Mouse (Mus musculus): ENCODE measurements around the gene Dusp11.
"Not testable (repeated sequence)": the region's sequence is repeated elsewhere in the genome, so short reads cannot be mapped to it uniquely, and the experiment has no call there.

Gene Dusp11

GRCm38 (mm10) chr6:85961101-85962091 is at the start of gene Dusp11:
Dusp11 (minus strand) TSS chr6:85961667.
- peak; percentile 95 to 96 for DNase-seq

GRCm38 (mm10) chr6:86009980-86010379 is 48.5 kb upstream of the Dusp11 start:
- DNase-seq: peak; percentile 65 to 74

GRCm38 (mm10) chr6:86004271-86005148 is 43.0 kb upstream of the Dusp11 start:
- DNase-seq: peak; percentile 84 to 89

- DNase-seq: peak; percentile 21 to 23
These were observed 42.0 kb upstream of the Dusp11 start for GRCm38 (mm10) chr6:86003405-86003925.

GRCm38 (mm10) chr6:85990774-85991173 is 29.3 kb upstream of the Dusp11 start:
- DNase-seq: not testable (repeated sequence)

- not testable (repeated sequence) for DNase-seq
These were observed 28.1 kb upstream of the Dusp11 start for GRCm38 (mm10) chr6:85989570-85989969.

- no peak for DNase-seq
These were observed 22.9 kb upstream of the Dusp11 start for GRCm38 (mm10) chr6:85984351-85984750.

GRCm38 (mm10) chr6:85978736-85979135 is 17.3 kb upstream of the Dusp11 start:
- DNase-seq: not testable (repeated sequence)

- no peak for DNase-seq
These were observed 14.8 kb upstream of the Dusp11 start for GRCm38 (mm10) chr6:85976242-85976641.

GRCm38 (mm10) chr6:85975761-85976160 is 14.3 kb upstream of the Dusp11 start:
- no peak for DNase-seq

GRCm38 (mm10) chr6:85974941-85975617 is 13.6 kb upstream of the Dusp11 start:
- DNase-seq: no peak

- no peak for DNase-seq
These were observed 11.9 kb upstream of the Dusp11 start for GRCm38 (mm10) chr6:85973336-85973735.

- no peak for DNase-seq
These were observed 11.2 kb upstream of the Dusp11 start for GRCm38 (mm10) chr6:85972699-85973098.

GRCm38 (mm10) chr6:85969889-85970288 is 8.4 kb upstream of the Dusp11 start:
- no peak for DNase-seq

- peak in 1 of 2 experiments; percentile 21 for DNase-seq
These were observed 5.2 kb upstream of the Dusp11 start for GRCm38 (mm10) chr6:85966686-85967085.

GRCm38 (mm10) chr6:85966081-85966480 is 4.6 kb upstream of the Dusp11 start:
- DNase-seq: peak; percentile 26 to 33

GRCm38 (mm10) chr6:85957581-85957980 is 3.9 kb downstream of the Dusp11 start:
- DNase-seq: no peak

- no peak for DNase-seq
These were observed 12.9 kb downstream of the Dusp11 start for GRCm38 (mm10) chr6:85948549-85948948.

- no peak for DNase-seq
These were observed 19.0 kb downstream of the Dusp11 start for GRCm38 (mm10) chr6:85942469-85942868.

- DNase-seq: no peak
These were observed 22.8 kb downstream of the Dusp11 start for GRCm38 (mm10) chr6:85938701-85939100.

GRCm38 (mm10) chr6:85936508-85937465 is 24.7 kb downstream of the Dusp11 start:
- DNase-seq: peak; percentile 85 to 91
